ENCODE assay signal across 22 mouse cellular contexts in genomic region chr3:84867991-84868390, GRCm38 (mm10). TPM values are rescaled to one million over a fixed set of nuclear protein-coding genes. Genes with fewer than 3 reads are reported as not detected.
DNase-seq lines count a peak whose midpoint lies in the region; ATAC-seq lines count a peak whose summit lies in the region.
"Had no signal": no experiment of that assay in that cellular context is flagged by ENCODE, and none has a peak within 500 bp of the region (broad histone marks: within the 10 kb centered on the region; RNA-seq: fewer than 3 reads in every experiment).

No protein-coding gene starts in this region.

- intact Hi-C loops in left cerebral cortex, postnatal 14 days (cut with DNase I): no loop called here

- WGBS in kidney, embryonic 14.5 days: 16% methylated on average over 1 of the region's 1 CpGs
- 3% methylated on average over 1 of the region's 1 CpGs for WGBS in neural tube, embryonic 13.5 days
- 7% methylated on average over 1 of the region's 1 CpGs for WGBS in neural tube, embryonic 15.5 days
- WGBS in macrophage (ENCODE audit: missing documents): 33% methylated on average over 1 of the region's 1 CpGs

- DNase-seq in kidney, postnatal 36 days: no peak
- no peak for DNase-seq in left cerebral cortex, postnatal 14 days (ENCODE audit: low spot score in 2 of 2)
- no peak for DNase-seq in adipocyte (ENCODE audit: low spot score)
- DNase-seq: adrenal gland, adult 8-10 months; cerebellum, adult 8-10 months; cerebellum, postnatal 25 days; gastrocnemius, postnatal 36 days; heart, postnatal 10 days; kidney, postnatal 14 days; midbrain, embryonic 14.5 days; right cerebral cortex, postnatal 14 days had no signal

- H3K36me3 ChIP-seq in kidney, embryonic 14.5 days (ENCODE audit: control insufficient read depth, insufficient read depth, low read length): no peaks in the 10 kb centered on the region
- H3K36me3 ChIP-seq in neural tube, embryonic 13.5 days: no peaks in the 10 kb centered on the region
- H3K36me3 ChIP-seq in neural tube, embryonic 15.5 days: no peaks in the 10 kb centered on the region
- H3K36me3 ChIP-seq in macrophage (ENCODE audit: inconsistent target): peaks cover 17% of the 10 kb centered on the region; the same call in 1 of the 2 replicates
- H3K36me3 ChIP-seq: limb, embryonic 12.5 days; lung, embryonic 15.5 days had no signal

- peaks cover 74% of the 10 kb centered on the region for H3K79me2 ChIP-seq in macrophage (ENCODE audit: inconsistent target)

- no peaks in the 10 kb centered on the region for H3K9me3 ChIP-seq in kidney, embryonic 14.5 days (ENCODE audit: control insufficient read depth, low read length)
- H3K9me3 ChIP-seq in neural tube, embryonic 13.5 days: no peaks in the 10 kb centered on the region
- no peaks in the 10 kb centered on the region for H3K9me3 ChIP-seq in neural tube, embryonic 15.5 days (replicated peaks)
- H3K9me3 ChIP-seq: forebrain, embryonic 13.5 days; heart, embryonic 13.5 days; limb, embryonic 12.5 days; lung, embryonic 15.5 days; megakaryocyte, embryonic 14.5 days had no signal

- H3K4me2 ChIP-seq in kidney, embryonic 14.5 days (replicated peaks; ENCODE audit: low read depth, low read length): no peak overlapping the region
- H3K4me2 ChIP-seq in neural tube, embryonic 13.5 days: no peak overlapping the region
- no peak overlapping the region for H3K4me2 ChIP-seq in neural tube, embryonic 15.5 days
- H3K4me2 ChIP-seq: forebrain, embryonic 13.5 days; heart, embryonic 13.5 days; limb, embryonic 12.5 days; liver, embryonic 11.5 days; lung, embryonic 15.5 days had no signal

- ATAC-seq in kidney, embryonic 14.5 days (ENCODE audit: low FRiP score, low TSS enrichment): peak; percentile 55; the same call in 1 of the 2 replicates
- no peak for ATAC-seq in neural tube, embryonic 13.5 days (ENCODE audit: low read depth)
- ATAC-seq in neural tube, embryonic 15.5 days (ENCODE audit: low FRiP score): no peak
- ATAC-seq: activated CD4-positive, CD25-positive, alpha-beta regulatory T cell, adult 4 months; forebrain, embryonic 13.5 days had no signal

- H3K9ac ChIP-seq in kidney, embryonic 14.5 days (ENCODE audit: low read depth, low read length): no peak overlapping the region
- no peak overlapping the region for H3K9ac ChIP-seq in neural tube, embryonic 13.5 days
- no peak overlapping the region for H3K9ac ChIP-seq in neural tube, embryonic 15.5 days (replicated peaks)
- H3K9ac ChIP-seq: forebrain, embryonic 13.5 days; heart, embryonic 13.5 days; limb, embryonic 12.5 days; lung, embryonic 15.5 days had no signal

- no peak overlapping the region for H3K4me3 ChIP-seq in kidney, embryonic 14.5 days (ENCODE audit: low read length)
- no peak overlapping the region for H3K4me3 ChIP-seq in neural tube, embryonic 13.5 days
- no peak overlapping the region for H3K4me3 ChIP-seq in neural tube, embryonic 15.5 days (replicated peaks)
- H3K4me3 ChIP-seq in macrophage (ENCODE audit: inconsistent target): no peak overlapping the region
- H3K4me3 ChIP-seq: forebrain, embryonic 13.5 days; heart, embryonic 13.5 days; limb, embryonic 12.5 days; lung, embryonic 15.5 days had no signal

- H3K27ac ChIP-seq in kidney, embryonic 14.5 days (ENCODE audit: low read depth, low read length): no peak overlapping the region; the same call in 1 of the 2 replicates
- peak overlapping the region; percentile 38; the same call in 1 of the 2 replicates for H3K27ac ChIP-seq in neural tube, embryonic 13.5 days (replicated peaks)
- H3K27ac ChIP-seq in neural tube, embryonic 15.5 days (replicated peaks): no peak overlapping the region; the same call in 1 of the 2 replicates
- H3K27ac ChIP-seq in macrophage: peak overlapping the region; percentile 10
- H3K27ac ChIP-seq: forebrain, embryonic 13.5 days; heart, embryonic 13.5 days; limb, embryonic 12.5 days; lung, embryonic 15.5 days had no signal

- peaks cover 19% of the 10 kb centered on the region for H3K4me1 ChIP-seq in kidney, embryonic 14.5 days (ENCODE audit: control insufficient read depth, insufficient read depth, low read length)
- peaks cover 23% of the 10 kb centered on the region for H3K4me1 ChIP-seq in neural tube, embryonic 13.5 days (replicated peaks)
- H3K4me1 ChIP-seq in neural tube, embryonic 15.5 days: peaks cover 16% of the 10 kb centered on the region
- H3K4me1 ChIP-seq: limb, embryonic 12.5 days had no signal

- no peaks in the 10 kb centered on the region for H3K27me3 ChIP-seq in kidney, embryonic 14.5 days (ENCODE audit: control insufficient read depth, insufficient read depth, low read length)
- no peaks in the 10 kb centered on the region for H3K27me3 ChIP-seq in neural tube, embryonic 13.5 days
- no peaks in the 10 kb centered on the region for H3K27me3 ChIP-seq in neural tube, embryonic 15.5 days (replicated peaks)
- H3K27me3 ChIP-seq: forebrain, embryonic 13.5 days; heart, embryonic 13.5 days; limb, embryonic 12.5 days; lung, embryonic 15.5 days; megakaryocyte, embryonic 14.5 days had no signal

RNA-seq across cellular contexts. Expression of gene Fbxw7, which starts 52.9 kb away (rescaled TPM):
- 10.1 and 11.0 TPM in 2 replicates for polyA plus RNA-seq in kidney, embryonic 14.5 days (2014; fragmentation: Nextera tagmentation; extraction: Ambion mirVana)
- polyA plus RNA-seq in neural tube, embryonic 13.5 days (2015; fragmentation: Nextera tagmentation; extraction: Ambion mirVana): 27.2 and 31.9 TPM in 2 replicates
- polyA plus RNA-seq in neural tube, embryonic 15.5 days (2015; fragmentation: Nextera tagmentation; extraction: Ambion mirVana): 52.0 and 52.8 TPM in 2 replicates
- total RNA-seq in macrophage (2018; cell fraction: chromatin; rRNA removed): 10 to 100 TPM; 12.8 to 96.2 (median 58.5) TPM
- total RNA-seq in macrophage (2018; cell fraction: cytosol; rRNA removed): 10 to 100 TPM in 25 of 26 experiments, 1 to 10 TPM in 1; 7.7 to 33.3 (median 20.9) TPM
- total RNA-seq in macrophage (2018; cell fraction: nucleus; rRNA removed): 10 to 100 TPM; 20.8 to 79.1 (median 49.0) TPM
- polyA plus RNA-seq in macrophage (2018): 8.8 to 24.4 TPM (median 13.3 TPM) in 3 replicates
- 100 to 1,000 TPM; 240 to 267 TPM for total RNA-seq in left cerebral cortex, postnatal 14 days (2021)

Comparison
In these comparisons a context has a peak if more than half of its experiments do, and no peak if none do; other contexts are left out.
1. H3K27ac ChIP-seq: peak in neural tube, embryonic 13.5 days (single experiment) and macrophage (single experiment); none in kidney, embryonic 14.5 days (single experiment) and neural tube, embryonic 15.5 days (single experiment).